Mouse (Mus musculus) lung, adult 2 months (tissue): ENCODE data around the gene Tns3. TPM values are rescaled to one million over a fixed set of nuclear protein-coding genes. Genes with fewer than 3 reads are reported as not detected.
A peak's percentile ranks its signal among the peaks of the same experiment; 100 is the strongest.
"Not testable (repeated sequence)": the region's sequence is repeated elsewhere in the genome, so short reads cannot be mapped to it uniquely, and the experiment has no call there.

Source experiments
- DNase-seq: peaks from one replicate; pipeline ENCODE4 v3.0.0; 2022
- H3K4me1 ChIP-seq: fragments of 200-500 bp; 2 replicates; pipeline ENCODE4 v1.6.1; 2011; ENCODE audit warnings: low read length; ENCODE audit not compliant: control insufficient read depth, insufficient read depth
- H3K4me3 ChIP-seq: fragments of 200-500 bp; replicated peaks from 2 replicates; pipeline ENCODE3; 2011; ENCODE audit warnings: low read depth, mild to moderate bottlenecking, control low read depth, low read length; ENCODE audit errors: extremely low read depth
- CTCF ChIP-seq: fragments of 200-500 bp; IDR thresholded peaks from 2 replicates; pipeline ENCODE4 v1.5.1; 2011; ENCODE audit warnings: mild to moderate bottlenecking, low read length, control low read depth; ENCODE audit not compliant: insufficient read depth
- POLR2A ChIP-seq: fragments of 200-500 bp; IDR thresholded peaks from 2 replicates; pipeline ENCODE4 v1.6.1; 2011; ENCODE audit warnings: low read depth, mild to moderate bottlenecking, control low read depth, low read length, borderline replicate concordance; ENCODE audit errors: extremely low read depth
- WGBS: fragments of 180-500 bp; shearing (Covaris S2); methylation state at CpG from one replicate; pipeline ENCODE4 v1.1.7; 2018; 5-methylcytosine and 5-hydroxymethylcytosine counted together
- polyA plus RNA-seq: library from polyadenylated mRNA; depleted of rRNA; stranded (reverse); fragments of >200 nt; gene quantifications from 2 replicates; pipeline ENCODE4 v1.2.3, GENCODE M21; 2012

Gene Tns3
- polyA plus RNA-seq, 1 experiment: 160 TPM

DNA sequence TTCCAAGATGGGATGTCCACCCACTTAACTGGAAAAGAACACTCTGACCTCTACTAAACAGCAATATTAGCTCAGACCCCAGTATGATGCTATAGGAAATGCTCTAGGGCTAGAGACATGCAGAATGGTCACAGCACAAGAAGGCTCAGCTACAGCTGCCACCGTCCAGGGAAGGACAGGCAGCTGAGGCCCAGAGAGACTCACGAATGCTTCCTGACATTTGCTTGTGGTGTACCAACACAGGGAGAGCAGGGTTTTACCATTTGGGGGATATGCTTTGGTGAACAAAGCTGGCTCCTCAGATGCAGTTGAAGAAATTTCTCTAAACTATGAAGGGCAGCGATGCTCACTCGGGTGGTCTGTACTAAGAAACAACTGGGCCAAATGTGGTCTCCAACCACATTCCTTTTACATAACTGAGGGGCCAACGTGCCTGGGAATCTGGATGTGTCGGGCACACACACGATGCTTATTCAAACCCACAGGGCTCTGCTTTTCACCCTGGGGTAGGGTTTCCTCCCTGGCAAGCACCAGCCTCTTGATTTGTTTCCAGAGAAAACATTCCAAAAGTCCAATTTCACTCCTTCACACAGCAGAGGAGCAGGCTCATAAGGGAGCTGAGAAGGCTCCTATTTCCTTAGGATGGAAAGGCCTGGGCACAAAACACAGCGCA, 124.6 kb downstream of the Tns3 start:
- WGBS: 71% methylated on average over 8 of the region's 8 CpGs
- H3K4me3 ChIP-seq: no peak overlapping the region
- no peak for TF ChIP-seq POLR2A
- no peak for DNase-seq
- H3K4me1 ChIP-seq: no peaks in the 10 kb centered on the region

DNA sequence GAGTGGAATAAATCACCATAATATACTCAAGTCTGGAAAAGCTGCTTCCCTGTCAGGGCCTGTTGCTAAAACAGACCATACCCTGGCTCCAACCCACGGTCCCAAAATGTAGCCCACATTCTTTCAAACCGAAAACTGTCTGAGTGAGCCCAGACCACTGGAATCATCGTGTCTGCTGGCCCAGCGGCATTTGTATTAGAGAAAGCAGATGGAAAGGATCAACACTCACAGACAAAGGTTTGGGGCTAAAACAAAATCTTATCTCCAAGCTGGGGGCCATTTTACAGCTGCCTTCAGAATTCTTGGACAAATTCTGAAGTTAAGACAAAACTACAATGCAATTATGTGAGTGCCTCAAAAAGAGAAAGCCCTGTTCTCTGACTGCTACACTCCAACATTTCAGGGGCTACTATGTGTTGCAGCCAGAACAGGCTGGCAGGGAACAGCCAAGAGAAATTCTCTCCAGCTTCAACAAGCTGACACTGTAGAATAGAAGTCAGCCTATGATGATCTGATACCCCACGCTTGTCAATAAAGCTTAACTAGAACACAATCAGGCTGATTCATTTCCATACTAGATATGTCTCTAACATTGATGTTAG, 127.2 kb downstream of the Tns3 start:
- H3K4me1 ChIP-seq: no peaks in the 10 kb centered on the region
- 69% methylated on average over 5 of the region's 5 CpGs for WGBS
- no peak overlapping the region for H3K4me3 ChIP-seq
- DNase-seq: no peak
- TF ChIP-seq POLR2A: no peak
- TF ChIP-seq CTCF: no peak

DNA sequence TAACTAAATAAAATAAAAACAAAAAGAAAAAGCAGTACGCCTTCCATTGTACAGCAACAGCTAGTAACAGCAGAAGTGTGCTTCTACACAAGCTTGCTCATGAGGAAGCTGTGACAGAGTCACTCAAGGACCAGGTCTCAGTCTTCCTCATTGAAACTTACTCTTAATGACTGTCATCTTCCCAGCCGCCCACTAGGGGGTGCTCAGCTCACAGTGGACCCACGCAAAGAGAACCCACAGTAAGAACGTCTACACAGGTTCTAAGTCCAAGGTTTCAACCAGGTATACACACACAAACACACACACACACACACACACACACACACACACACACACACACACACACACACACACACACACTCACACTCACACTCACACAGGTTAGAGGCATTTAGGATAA, 129.4 kb downstream of the Tns3 start:
- TF ChIP-seq CTCF: peak; percentile 94
- no peak for TF ChIP-seq POLR2A
- H3K4me3 ChIP-seq: no peak overlapping the region
- peak; percentile 64 for DNase-seq
- no peaks in the 10 kb centered on the region for H3K4me1 ChIP-seq
- 19% methylated on average over 4 of the region's 4 CpGs for WGBS

GRCm38 (mm10) chr11:8532771-8533170, 131.6 kb downstream of the Tns3 start:
- not testable (repeated sequence) for H3K4me3 ChIP-seq, H3K4me1 ChIP-seq, DNase-seq
- 87% methylated on average over 3 of the region's 3 CpGs for WGBS

DNA sequence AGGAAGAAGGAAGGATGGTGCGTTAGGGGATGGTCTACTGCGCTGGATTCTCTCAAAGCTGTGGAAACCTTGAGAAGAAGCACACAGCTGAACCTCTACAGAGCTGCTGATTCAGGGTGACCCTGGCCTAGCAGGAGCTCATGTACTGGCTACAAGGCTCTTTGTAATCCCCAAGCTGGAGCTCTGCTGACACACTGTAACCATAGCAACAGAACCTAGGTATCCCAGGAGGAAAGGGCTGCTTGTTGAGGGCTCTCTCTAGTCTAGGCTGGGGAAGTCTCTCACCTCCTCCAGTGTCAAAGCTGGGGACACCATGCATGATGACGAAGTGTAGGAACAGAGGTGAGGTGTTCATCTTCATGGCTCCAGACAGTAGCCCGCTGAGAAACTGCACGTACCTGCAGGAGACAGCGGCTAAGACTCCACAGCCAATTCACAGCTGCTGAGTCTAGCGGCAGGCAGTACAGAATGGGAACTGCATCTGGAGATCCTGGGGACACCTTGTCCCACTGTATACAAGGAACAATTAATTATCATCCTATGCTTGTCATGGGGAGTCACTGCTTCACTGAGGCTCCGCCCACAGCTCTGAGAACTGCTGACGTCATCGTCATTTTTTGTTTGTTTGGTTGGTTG, 132.1 kb downstream of the Tns3 start:
- DNase-seq: no peak
- H3K4me1 ChIP-seq: no peaks in the 10 kb centered on the region
- no peak overlapping the region for H3K4me3 ChIP-seq
- WGBS: 88% methylated on average over 10 of the region's 10 CpGs
- TF ChIP-seq POLR2A (no peak), CTCF (no peak)

DNA sequence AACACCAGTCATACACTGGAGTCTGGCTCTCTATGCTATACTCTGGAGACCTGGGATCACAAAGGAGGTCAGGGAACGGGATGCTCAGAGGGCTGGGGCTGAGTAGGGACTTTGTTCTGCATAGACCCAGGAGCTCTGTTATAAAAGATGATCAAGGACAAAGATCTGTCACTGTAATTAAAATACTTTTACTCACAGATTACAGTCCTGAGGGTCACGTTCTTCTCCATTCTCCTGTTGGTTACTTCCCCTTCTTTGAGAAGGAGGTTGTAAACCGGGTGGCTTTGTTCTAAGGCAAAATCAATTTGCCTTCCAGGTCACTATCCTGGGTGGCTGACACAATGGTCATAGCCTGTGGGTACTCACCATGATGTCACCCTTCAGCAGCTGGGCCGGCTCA, 133.8 kb downstream of the Tns3 start:
- no peak for DNase-seq
- TF ChIP-seq CTCF: no peak
- no peak for TF ChIP-seq POLR2A
- Histone ChIP-seq H3K4me3 (no peak overlapping the region), H3K4me1 (peaks cover 9% of the 10 kb centered on the region)
- 79% methylated on average over 4 of the region's 4 CpGs for WGBS

DNA sequence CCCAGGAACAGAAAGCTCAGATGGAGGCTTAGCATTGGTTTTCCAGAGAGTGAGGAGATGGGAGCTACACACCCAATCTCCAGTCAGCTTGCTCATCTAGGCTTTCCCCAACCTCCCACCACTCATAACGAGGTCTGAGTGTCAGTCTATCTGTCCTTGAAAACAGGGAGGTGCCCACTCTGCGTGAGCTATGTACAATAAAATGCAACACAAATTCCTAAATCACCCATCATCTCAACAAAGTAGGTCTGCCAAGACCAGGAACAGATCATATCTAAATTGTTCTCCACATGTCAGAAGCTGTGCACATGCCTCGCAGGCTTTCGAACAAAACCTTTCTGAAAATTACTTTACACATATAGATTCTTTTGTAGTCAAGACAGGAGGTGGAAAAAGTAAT, 134.3 kb downstream of the Tns3 start:
- Histone ChIP-seq H3K4me1 (peaks cover 9% of the 10 kb centered on the region), H3K4me3 (no peak overlapping the region)
- 73% methylated on average over 4 of the region's 4 CpGs for WGBS
- TF ChIP-seq POLR2A: no peak
- TF ChIP-seq CTCF: no peak
- no peak for DNase-seq

DNA sequence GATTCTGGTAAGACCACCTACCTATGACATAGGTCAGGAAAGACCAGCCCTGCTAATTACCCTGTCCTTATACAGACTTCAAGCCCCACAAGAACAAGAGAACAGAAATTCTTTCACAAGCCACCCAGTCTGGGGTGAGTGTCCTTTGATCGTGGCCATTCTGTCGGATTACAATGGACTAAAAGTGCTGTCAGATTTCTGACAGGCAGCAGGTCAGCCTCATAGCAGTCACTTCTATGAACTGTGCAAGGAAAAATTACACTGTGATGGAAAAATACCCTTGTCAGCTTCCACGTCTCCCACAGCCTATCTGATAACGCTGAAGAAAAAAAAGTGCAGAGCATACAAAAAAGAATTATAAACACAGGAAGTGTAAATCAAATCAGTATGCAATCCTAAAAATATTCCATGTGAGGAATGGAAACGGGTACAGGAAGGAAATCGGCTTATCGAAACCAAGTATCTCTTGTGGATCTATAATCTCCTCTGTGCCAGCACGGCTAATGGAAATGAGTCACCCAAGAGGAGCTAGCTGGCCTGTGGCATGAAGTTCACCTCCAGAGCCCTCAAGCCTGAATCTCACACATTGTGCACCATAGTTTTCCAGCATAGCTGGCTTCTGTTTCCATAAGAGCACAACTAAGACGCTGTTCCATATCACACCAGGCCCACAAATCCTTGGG, 138.7 kb downstream of the Tns3 start:
- WGBS: 34% methylated on average over 9 of the region's 9 CpGs
- H3K4me1 ChIP-seq: peaks cover 31% of the 10 kb centered on the region
- DNase-seq: no peak
- H3K4me3 ChIP-seq: no peak overlapping the region
- TF ChIP-seq CTCF (no peak), POLR2A (no peak)

- Histone ChIP-seq H3K4me1 (peaks cover 31% of the 10 kb centered on the region), H3K4me3 (no peak overlapping the region)
- WGBS: 28% methylated on average over 10 of the region's 10 CpGs
- DNase-seq: peak; percentile 82
- TF ChIP-seq POLR2A (no peak), CTCF (peak; percentile 70)
These were observed 140.8 kb downstream of the Tns3 start for GRCm38 (mm10) chr11:8523344-8524126.
